Mouse (Mus musculus) brain, embryonic 14.5 days (tissue): Measurements from ENCODE around the gene Hmx2. TPM values are rescaled to one million over a fixed set of nuclear protein-coding genes. Genes with fewer than 3 reads are reported as not detected.

ENCODE experiments used
- DNase-seq: peaks from one replicate; pipeline ENCODE4 v3.0.0-alpha.2; 2011; ENCODE audit warnings: low read depth
- CTCF ChIP-seq: fragments of 200-500 bp; IDR thresholded peaks from 2 replicates; pipeline ENCODE4 v1.5.1; 2012; ENCODE audit warnings: inconsistent platforms, mild to moderate bottlenecking, moderate library complexity, borderline replicate concordance; ENCODE audit not compliant: insufficient read depth, insufficient read length; ENCODE audit errors: extremely low read depth
- POLR2A ChIP-seq: fragments of 200-500 bp; IDR thresholded peaks from 2 replicates; pipeline ENCODE4 v1.6.1; 2012; ENCODE audit warnings: mild to moderate bottlenecking, inconsistent platforms, borderline replicate concordance; ENCODE audit not compliant: poor library complexity, insufficient read depth, insufficient read length, severe bottlenecking; ENCODE audit errors: extremely low read depth
- polyA plus RNA-seq: library from polyadenylated mRNA; depleted of rRNA; stranded (reverse); fragments of >200 nt; gene quantifications from 2 replicates; pipeline ENCODE4 v1.2.3, GENCODE M21; 2012

The Hmx2 gene
- polyA plus RNA-seq, 1 experiment = 3.0 TPM

DNA sequence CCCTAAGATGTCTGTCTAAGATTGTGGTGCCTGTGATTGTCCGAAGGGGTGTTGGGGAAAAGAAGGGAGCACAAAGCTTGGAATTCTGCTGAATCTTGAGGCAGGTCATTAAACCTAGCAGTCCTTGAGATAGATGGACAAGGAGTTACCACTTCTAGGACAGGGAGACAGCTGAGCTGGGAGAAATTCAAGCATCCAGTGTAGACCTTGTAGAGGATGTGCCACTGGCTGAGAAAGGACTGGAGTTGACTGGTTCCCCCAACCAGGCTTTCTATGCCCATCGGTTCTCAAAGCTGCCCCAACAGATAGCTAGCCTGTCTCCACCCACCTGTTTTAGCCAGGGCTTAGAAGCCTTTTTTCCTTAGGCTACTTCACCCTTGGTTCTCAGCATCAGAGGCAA is 2.1 kb upstream of the Hmx2 start:
- TF ChIP-seq CTCF (no peak), POLR2A (no peak)
- no peak for DNase-seq

DNA sequence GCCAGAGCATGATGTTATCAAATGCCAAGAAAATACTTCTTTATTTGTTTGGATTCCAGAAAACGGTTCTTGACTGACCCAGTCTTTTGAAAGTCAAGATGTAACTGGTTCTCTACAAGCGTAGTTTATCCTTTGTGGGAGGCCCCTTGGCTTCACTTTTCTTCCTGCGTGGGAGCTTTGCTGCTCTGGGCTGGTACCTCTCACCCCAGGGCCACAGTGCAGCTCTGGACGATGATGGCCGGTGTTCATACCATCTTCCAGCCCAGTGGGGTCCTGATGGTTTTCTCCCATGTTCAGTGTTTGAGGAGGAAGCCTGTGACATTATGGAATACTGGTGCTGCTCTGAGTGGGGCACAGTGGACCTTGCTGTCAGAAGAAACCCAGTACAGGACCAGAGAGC is 1.1 kb upstream of the Hmx2 start:
- TF ChIP-seq POLR2A (no peak), CTCF (no peak)
- DNase-seq = no peak

DNA sequence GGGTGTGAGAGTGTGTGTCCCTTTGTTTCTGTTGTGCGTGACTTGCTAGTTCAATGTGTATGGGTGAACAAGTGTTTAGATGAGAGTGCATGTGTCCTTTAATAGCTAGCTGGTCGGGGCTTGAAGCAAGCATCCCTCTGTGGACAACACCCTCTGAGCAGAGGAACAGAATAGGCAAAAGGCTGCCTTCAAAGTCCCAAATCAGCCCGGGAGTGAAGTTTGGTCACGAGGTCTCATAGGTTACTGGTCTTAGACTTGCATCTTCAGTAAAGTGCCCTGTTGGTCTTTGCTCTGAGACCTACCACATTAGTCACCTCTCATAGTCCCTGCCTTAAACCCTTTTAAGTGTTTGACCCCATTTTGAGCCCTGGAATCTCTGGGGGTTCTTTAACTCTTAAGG is 2.9 kb downstream of the Hmx2 start:
- no peak for DNase-seq

DNA sequence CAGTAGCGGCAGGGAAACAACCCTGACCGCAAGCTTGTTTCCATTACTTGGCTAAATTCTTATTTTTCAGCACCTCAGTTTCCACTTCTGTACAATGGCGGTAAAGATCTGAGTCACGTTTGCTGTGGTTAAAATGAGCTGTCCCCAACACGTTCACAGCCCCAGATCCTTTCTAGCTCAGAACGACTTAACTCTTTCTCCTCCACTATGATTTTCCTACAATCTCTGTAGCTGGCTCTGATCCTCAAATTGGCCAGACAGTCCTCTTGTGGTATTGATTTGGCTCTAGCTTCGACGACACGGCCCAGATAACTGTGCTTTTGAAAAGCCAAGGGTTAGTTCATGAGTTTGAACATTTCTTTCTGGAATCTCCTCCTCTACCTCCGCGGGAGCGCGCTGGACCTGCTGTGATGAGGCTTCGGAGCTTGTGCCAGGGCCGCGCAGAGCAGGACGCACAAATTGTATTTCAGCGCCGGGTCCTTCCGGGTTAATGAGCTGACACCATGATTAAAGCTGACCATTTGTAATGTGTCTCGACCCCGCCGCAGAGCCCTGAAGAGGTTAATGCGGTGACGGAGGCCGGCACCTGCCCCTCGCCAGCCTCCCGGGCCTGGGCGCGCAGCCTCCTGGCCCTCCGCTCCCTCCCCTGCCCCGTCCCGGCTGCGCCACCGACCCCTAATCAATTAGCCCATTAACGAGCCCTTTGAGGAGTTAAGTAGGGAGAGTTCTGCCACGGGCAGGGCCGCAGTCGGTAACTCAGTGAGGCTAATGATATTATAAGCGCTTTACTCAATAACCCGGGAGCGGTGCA is 3.6 kb downstream of the Hmx2 start:
- TF ChIP-seq POLR2A (no peak), CTCF (no peak)
- DNase-seq = no peak

More for the DNA sequence above, 2.9 kb downstream of the Hmx2 start:
- TF ChIP-seq CTCF (no peak), POLR2A (no peak)

DNA sequence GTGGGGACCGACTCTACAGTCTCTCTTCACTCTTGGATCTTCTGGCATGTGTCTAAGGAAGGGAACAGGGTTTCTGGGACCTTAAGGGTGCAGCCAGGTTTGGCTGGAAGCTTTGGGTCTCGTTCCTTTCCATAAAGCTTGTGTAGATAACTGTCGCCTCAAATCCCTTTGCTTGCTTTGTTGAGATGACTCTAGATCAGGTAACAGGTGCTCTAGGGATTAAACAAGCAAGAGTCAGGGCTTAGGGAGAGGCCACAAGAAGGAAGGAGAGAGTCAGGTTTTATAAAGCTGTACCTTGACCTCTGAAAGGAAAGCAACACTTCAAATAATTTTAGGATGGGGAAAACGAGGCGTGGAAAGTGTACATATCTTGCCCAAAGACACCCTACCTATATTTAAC is 4.2 kb downstream of the Hmx2 start:
- DNase-seq = peak; percentile 18

DNA sequence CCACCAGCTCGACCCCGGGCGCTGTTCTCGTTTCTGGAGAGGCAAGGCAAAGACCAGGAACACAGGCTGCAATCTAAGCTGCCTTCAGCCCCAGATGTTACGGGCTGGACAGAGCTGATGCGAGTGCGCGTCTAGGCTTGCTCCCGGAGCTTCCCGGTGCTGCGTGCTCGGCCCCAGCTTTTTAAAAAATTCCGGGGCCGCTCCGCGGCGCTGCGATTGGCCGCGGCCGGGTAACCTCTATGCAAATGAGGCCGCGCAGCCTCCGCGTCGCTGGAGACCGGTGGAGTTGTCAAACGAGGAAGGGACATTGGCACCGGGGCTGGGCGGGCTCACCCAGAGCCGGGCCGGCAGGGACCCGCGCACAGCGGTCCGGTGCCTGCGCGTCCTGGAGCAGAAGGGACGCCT is 5.2 kb downstream of the Hmx2 start:
- DNase-seq = peak; percentile 42
- TF ChIP-seq CTCF (no peak), POLR2A (no peak)

More for the DNA sequence above, 4.2 kb downstream of the Hmx2 start:
- no peak for TF ChIP-seq CTCF
- TF ChIP-seq POLR2A = no peak

DNA sequence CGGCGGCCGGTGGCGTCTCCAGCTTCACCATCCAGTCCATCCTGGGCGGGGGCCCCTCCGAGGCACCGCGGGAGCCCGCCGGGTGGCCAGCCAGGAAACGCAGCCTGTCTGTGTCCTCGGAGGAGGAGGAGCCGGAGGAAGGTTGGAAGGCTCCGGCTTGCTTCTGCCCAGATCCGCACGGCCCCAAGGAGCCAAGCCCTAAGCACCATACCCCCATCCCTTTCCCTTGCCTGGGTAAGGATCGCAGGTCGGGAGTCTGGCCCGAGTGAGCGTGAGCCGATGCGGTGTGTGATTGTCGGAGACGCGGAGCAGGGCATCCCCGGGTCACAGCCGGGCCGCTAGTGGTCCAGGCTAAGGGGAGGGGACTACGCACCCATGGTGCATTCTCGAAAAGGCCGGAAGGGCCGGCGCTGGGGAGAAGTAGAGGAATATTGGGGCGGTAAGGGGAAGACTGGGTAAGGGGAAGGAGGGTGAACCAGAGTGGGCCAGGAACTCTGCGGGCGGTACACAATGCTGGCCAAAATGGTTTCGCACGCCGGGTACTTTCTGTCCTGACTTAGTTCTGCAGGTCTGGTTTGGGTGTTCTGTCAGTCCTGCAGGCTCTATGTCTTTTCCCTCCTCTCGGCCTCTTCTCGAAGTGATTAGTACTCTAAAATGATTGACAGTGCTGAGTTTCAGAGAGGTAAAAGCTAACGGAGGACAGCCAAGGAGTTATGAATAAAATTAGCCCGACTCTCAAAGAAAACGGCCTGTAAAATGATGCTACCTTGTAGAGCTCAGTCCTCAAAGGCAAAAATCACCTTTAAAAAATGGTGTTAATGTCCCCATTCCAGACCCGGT is 6.0 kb downstream of the Hmx2 start:
- DNase-seq = peak; percentile 14

DNA sequence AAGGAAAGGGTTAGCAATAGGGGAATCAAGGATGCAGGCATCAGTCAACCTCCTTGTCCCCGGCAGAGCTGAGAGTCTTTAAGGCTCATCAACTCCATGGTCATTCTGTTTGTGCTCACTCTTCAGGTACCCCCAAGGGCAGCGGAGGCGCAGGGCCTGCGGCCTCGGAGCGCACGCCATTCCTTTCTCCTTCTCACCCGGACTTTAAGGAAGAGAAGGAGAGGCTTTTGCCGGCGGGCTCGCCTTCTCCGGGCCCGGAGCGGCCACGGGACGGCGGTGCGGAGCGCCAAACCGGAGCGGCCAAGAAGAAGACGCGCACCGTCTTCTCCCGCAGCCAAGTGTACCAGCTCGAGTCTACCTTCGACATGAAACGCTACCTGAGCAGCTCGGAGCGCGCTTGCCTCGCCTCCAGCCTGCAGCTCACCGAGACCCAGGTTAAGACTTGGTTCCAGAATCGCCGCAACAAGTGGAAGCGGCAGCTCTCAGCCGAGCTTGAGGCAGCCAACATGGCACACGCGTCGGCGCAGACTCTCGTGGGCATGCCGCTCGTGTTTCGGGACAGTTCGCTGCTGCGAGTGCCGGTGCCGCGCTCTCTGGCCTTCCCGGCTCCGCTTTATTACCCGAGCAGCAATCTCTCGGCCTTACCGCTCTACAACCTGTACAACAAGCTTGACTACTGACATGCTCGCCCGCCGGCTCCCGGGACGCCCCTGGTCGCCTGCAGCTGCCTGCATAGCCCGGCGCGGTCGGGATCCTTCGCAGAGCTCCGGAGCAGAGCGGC is 6.9 kb downstream of the Hmx2 start:
- TF ChIP-seq POLR2A (no peak), CTCF (no peak)
- peak; percentile 58 for DNase-seq

More for the DNA sequence above, 6.0 kb downstream of the Hmx2 start:
- TF ChIP-seq CTCF (no peak), POLR2A (no peak)

DNA sequence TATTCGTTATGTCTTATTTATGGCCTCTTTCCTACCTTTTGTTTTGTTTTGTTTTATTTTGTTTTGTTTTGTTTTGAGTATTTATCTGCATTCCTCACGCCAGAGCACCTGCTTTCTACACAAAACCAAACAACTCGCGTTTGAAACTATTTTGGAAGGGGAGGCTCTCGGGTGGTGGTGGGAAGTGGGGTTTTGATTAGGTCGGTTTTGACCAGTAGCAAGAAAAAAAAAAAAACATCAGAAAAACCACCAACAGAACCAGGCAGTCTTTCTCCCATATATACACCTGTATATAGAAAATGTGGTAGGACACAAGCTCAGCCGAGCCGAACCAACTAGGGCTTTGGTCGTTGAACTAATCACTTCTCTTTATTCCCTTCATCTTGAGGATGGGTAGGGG is 7.5 kb downstream of the Hmx2 start:
- TF ChIP-seq CTCF = no peak
- no peak for TF ChIP-seq POLR2A
- no peak for DNase-seq

DNA sequence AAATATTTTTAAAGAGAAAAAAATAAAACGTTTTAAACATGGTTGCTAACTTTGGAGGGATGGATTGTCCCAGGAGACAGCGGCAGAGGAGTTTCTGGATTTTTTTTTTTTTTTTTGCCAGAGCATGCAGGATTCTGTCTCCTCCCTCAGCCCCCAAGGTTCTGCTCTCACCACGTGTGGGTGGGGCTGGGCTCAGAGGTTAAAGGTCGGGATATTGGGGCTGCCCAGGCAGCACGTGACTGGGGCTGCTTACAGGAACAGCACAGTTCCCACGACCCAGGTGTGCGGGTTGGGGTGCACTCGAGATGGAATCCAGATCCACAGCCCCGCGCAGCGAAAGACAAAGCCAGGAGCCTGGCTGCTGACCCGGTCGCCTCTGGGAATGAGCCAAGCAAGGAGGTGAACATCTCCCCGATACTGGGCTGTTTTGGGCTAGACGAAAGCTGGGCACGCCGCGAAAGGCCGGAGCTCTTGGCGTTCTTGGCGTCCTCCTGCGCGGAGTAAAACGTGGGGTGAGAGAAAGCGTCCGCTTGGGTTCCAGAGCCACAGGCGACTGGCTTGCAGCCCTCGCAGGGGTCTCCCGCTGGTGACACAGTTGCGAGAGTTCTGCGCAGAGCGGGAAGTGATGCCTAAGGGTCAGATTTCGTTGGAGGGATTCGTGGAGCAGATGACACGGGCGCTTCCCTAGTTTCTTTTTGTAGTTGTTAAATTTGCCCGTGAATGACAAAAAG is 8.1 kb downstream of the Hmx2 start:
- TF ChIP-seq POLR2A (no peak), CTCF (no peak)
- DNase-seq = peak; percentile 43
